Mouse (Mus musculus): ENCODE measurements around the gene Zfp428. TPM values are rescaled to one million over a fixed set of nuclear protein-coding genes. Genes with fewer than 3 reads are reported as not detected.
"Not testable (repeated sequence)": the region's sequence is repeated elsewhere in the genome, so short reads cannot be mapped to it uniquely, and the experiment has no call there.

Gene Zfp428
- total and polyA plus RNA-seq, 3 experiments, result 1.7 to 39.9 (median 4.4) TPM

DNA sequence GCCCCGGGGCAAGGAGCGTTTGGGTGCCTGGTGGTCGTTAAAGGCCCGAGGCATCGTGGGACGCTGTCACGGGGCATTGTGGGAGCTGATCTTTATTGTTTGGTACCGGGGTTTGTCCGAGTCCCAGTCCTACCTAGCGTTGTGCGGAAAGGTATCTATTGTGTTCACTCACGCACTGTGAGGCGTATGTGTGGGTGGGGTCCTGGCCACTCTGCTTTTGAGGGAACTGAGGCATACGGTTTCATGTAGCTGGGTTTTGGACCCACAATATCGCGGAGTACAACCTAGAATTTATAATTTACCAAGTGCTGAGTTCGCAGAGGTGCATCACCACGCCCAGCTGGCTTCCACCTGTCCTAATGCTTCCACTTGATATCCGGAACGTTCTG is 914 bp downstream of the Zfp428 start:
- DNase-seq (ENCODE audit: low spot score) (peak; percentile 23), ATAC-seq (ENCODE audit: extremely low read depth, insufficient number of reproducible peaks, low FRiP score, poor library complexity, severe bottlenecking) (no peak)
- TF ChIP-seq POLR2AphosphoS5 (IDR thresholded peaks at IDR 0.05; ENCODE audit: insufficient replicate concordance, low read depth, low read length) (no peak), GATA1 (IDR thresholded peaks at IDR 0.05; ENCODE audit: borderline replicate concordance, low read length) (no peak), CTCF (IDR thresholded peaks at IDR 0.05; ENCODE audit: low read depth, low read length) (no peak), TAL1 (conservative IDR thresholded peaks at IDR 0.05; ENCODE audit: low read depth, low read length) (no peak), GATA2 (IDR thresholded peaks at IDR 0.05; ENCODE audit: borderline replicate concordance, low read depth, low read length) (no peak)

DNA sequence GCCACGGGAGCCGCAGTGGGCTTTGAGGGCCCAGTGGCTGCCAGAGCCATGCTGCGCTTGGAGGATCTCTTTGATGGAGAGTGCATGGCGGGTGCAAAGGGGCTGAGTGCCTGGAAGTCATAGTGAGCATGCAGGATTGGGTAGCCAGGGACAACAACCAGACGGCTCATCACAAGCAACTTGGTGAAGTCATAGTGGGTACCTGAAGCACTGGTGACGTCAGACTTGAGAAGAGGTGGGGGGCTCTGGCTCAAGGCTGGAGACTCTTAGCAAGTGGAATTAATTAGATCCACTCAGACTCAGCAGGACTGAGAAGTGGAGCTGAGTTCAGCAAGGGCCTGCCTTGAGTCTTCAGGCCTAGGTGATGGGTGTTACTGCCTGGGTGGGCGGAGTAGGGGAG is 5.5 kb downstream of the Zfp428 start, which contains the start of gene AC161166.1:
Gene AC161166.1, minus strand, starts transcription at position 101 of the 400 bp plus-strand sequence.
- Histone ChIP-seq H3K4me1 (ENCODE audit: insufficient read depth, low read depth, low read length) (peaks cover 12% of the 10 kb centered on the region), H3K4me3 (ENCODE audit: low read depth, low read length) (no peak within 1 kb of the TSS), H3K27me3 (ENCODE audit: insufficient read depth, low read length) (no peaks in the 10 kb centered on the region), H3K36me3 (replicated peaks) (peaks cover 47% of the 10 kb centered on the region), H3K9me3 (replicated peaks) (no peaks in the 10 kb centered on the region)
- no peak for ATAC-seq (ENCODE audit: extremely low read depth, insufficient number of reproducible peaks, low FRiP score, poor library complexity, severe bottlenecking)
- TF ChIP-seq GATA1 (IDR thresholded peaks at IDR 0.05; ENCODE audit: borderline replicate concordance, low read length) (no peak), GATA2 (IDR thresholded peaks at IDR 0.05; ENCODE audit: borderline replicate concordance, low read depth, low read length) (no peak), TAL1 (conservative IDR thresholded peaks at IDR 0.05; ENCODE audit: low read depth, low read length) (no peak), CTCF (IDR thresholded peaks at IDR 0.05; ENCODE audit: low read depth, low read length) (no peak)
- DNase-seq (ENCODE audit: low spot score), result no peak

More for the DNA sequence above, 914 bp downstream of the Zfp428 start:
- Histone ChIP-seq H3K4me3 (ENCODE audit: low read depth, low read length) (peak overlapping the region; percentile 93), H3K36me3 (replicated peaks) (peaks cover 30% of the 10 kb centered on the region), H3K4me1 (ENCODE audit: insufficient read depth, low read depth, low read length) (peaks cover 36% of the 10 kb centered on the region), H3K9me3 (replicated peaks) (no peaks in the 10 kb centered on the region), H3K27me3 (ENCODE audit: insufficient read depth, low read length) (peaks cover 6% of the 10 kb centered on the region; the same call in 1 of the 2 replicates)

DNA sequence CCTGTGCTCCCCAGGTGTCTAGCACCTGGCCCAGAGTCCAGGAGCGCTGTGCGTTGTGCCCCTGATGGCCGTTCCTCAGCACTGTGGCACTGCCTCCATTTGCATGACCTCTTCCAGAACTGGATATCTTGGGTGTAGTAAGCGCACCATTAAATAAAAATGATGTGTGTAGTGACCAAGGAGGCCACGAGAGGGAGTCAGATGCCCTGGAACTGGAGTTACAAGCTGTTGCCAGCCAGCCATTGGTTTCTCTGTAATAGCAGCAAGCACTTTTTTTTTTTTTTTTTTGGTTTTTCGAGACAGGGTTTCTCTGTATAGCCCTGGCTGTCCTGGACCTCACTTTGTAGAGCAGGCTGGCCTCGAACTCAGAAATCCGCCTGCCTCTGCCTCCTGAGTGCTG is 9.5 kb downstream of the Zfp428 start:
- H3K4me1 ChIP-seq (ENCODE audit: insufficient read depth, low read depth, low read length); H3K9me3 ChIP-seq (replicated peaks); H3K27me3 ChIP-seq (ENCODE audit: insufficient read depth, low read length); ATAC-seq (ENCODE audit: extremely low read depth, insufficient number of reproducible peaks, low FRiP score, poor library complexity, severe bottlenecking); H3K4me3 ChIP-seq (ENCODE audit: low read depth, low read length): not testable (repeated sequence)
- TF ChIP-seq CTCF (IDR thresholded peaks at IDR 0.05; ENCODE audit: low read depth, low read length), result peak; percentile 7; the same call in 1 of the 2 replicates
- peaks cover 38% of the 10 kb centered on the region for H3K36me3 ChIP-seq (replicated peaks)
- DNase-seq (ENCODE audit: low spot score), result peak; percentile 22

DNA sequence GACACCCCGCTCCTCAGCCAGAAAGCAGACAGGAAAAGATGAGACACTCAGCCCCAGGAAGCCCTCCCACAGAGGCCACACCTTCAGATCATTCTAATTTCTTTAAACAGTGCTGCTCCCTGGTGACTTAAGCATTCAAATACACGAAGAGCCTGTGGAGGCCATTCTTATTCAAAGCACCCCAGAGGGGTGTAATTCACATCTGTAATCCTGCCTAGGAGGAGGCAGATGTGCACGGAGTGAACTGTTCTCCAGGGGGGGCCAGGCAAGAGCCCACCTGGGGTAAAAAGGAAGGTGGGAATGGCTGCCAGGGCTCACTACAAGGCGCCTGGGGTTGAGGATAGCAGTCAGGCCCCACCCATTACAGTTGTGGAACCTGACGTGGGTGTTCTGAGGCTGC is 10.3 kb downstream of the Zfp428 start:
- DNase-seq (ENCODE audit: low spot score) (no peak), ATAC-seq (ENCODE audit: extremely low read depth, insufficient number of reproducible peaks, low FRiP score, poor library complexity, severe bottlenecking) (no peak)
- Histone ChIP-seq H3K36me3 (replicated peaks) (peaks cover 31% of the 10 kb centered on the region), H3K9me3 (replicated peaks) (no peaks in the 10 kb centered on the region), H3K27me3 (ENCODE audit: insufficient read depth, low read length) (peaks cover 8% of the 10 kb centered on the region; the same call in 1 of the 2 replicates), H3K4me3 (ENCODE audit: low read depth, low read length) (no peak overlapping the region), H3K4me1 (ENCODE audit: insufficient read depth, low read depth, low read length) (no peaks in the 10 kb centered on the region; the same call in 1 of the 2 replicates)
- TF ChIP-seq GATA1 (IDR thresholded peaks at IDR 0.05; ENCODE audit: borderline replicate concordance, low read length) (no peak), GATA2 (IDR thresholded peaks at IDR 0.05; ENCODE audit: borderline replicate concordance, low read depth, low read length) (no peak), TAL1 (conservative IDR thresholded peaks at IDR 0.05; ENCODE audit: low read depth, low read length) (no peak), POLR2AphosphoS5 (IDR thresholded peaks at IDR 0.05; ENCODE audit: insufficient replicate concordance, low read depth, low read length) (no peak), CTCF (IDR thresholded peaks at IDR 0.05; ENCODE audit: low read depth, low read length) (no peak)

DNA sequence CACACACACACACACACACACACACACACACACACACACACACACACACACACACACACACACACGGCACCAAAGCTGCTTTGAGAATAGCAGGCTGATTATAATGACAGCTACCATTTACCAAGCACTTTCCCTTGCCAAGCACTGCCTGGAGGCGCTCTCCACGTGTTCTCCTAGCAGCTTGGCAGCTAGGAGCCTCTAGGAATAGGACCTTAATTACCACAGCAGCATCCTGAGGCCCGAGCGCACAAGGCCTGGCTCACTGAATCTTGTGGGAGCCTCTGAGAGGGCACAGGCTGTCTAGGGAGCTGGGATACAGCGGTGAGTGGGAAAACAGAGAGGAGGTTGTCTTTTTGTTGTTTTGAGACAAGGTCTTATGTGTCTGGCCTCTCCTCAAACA is 10.8 kb downstream of the Zfp428 start:
- ATAC-seq (ENCODE audit: extremely low read depth, insufficient number of reproducible peaks, low FRiP score, poor library complexity, severe bottlenecking), result no peak
- no peak for DNase-seq (ENCODE audit: low spot score)
- Histone ChIP-seq H3K27me3 (ENCODE audit: insufficient read depth, low read length) (peaks cover 12% of the 10 kb centered on the region; the same call in 1 of the 2 replicates), H3K4me3 (ENCODE audit: low read depth, low read length) (no peak overlapping the region), H3K4me1 (ENCODE audit: insufficient read depth, low read depth, low read length) (no peaks in the 10 kb centered on the region; the same call in 1 of the 2 replicates), H3K36me3 (replicated peaks) (peaks cover 25% of the 10 kb centered on the region), H3K9me3 (replicated peaks) (no peaks in the 10 kb centered on the region)
- TF ChIP-seq TAL1 (conservative IDR thresholded peaks at IDR 0.05; ENCODE audit: low read depth, low read length) (no peak), GATA2 (IDR thresholded peaks at IDR 0.05; ENCODE audit: borderline replicate concordance, low read depth, low read length) (no peak), GATA1 (IDR thresholded peaks at IDR 0.05; ENCODE audit: borderline replicate concordance, low read length) (no peak)

DNA sequence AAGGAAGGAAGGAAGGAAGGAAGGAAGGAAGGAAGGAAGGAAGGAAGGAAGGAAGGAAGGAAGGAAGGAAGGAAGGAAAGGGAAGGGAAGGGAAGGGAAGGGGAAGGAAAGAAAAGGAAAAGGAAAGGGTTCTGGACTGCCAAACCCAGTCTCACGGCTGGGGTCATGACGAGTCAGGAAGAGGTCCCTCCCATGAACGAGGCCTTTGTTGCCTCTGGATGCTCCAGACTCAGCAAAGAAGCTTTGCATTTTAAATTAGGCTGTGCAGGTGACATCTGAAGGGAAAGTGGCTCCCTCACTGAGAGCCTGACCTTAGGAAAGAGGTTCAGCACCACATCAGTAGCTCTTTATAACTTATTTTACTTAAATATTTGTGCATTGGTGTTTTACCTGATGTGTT is 12.3 kb downstream of the Zfp428 start:
- Histone ChIP-seq H3K27me3 (ENCODE audit: insufficient read depth, low read length) (peaks cover 22% of the 10 kb centered on the region), H3K4me3 (ENCODE audit: low read depth, low read length) (no peak overlapping the region), H3K36me3 (replicated peaks) (peaks cover 16% of the 10 kb centered on the region), H3K4me1 (ENCODE audit: insufficient read depth, low read depth, low read length) (no peaks in the 10 kb centered on the region), H3K9me3 (replicated peaks) (no peaks in the 10 kb centered on the region)
- ATAC-seq (ENCODE audit: extremely low read depth, insufficient number of reproducible peaks, low FRiP score, poor library complexity, severe bottlenecking) (no peak), DNase-seq (ENCODE audit: low spot score) (no peak)
- TF ChIP-seq TAL1 (conservative IDR thresholded peaks at IDR 0.05; ENCODE audit: low read depth, low read length), result no peak
- no peak for TF ChIP-seq POLR2AphosphoS5 (IDR thresholded peaks at IDR 0.05; ENCODE audit: insufficient replicate concordance, low read depth, low read length)
- no peak for TF ChIP-seq GATA1 (IDR thresholded peaks at IDR 0.05; ENCODE audit: borderline replicate concordance, low read length)
- no peak for TF ChIP-seq GATA2 (IDR thresholded peaks at IDR 0.05; ENCODE audit: borderline replicate concordance, low read depth, low read length)
- TF ChIP-seq CTCF (IDR thresholded peaks at IDR 0.05; ENCODE audit: low read depth, low read length), result no peak

DNA sequence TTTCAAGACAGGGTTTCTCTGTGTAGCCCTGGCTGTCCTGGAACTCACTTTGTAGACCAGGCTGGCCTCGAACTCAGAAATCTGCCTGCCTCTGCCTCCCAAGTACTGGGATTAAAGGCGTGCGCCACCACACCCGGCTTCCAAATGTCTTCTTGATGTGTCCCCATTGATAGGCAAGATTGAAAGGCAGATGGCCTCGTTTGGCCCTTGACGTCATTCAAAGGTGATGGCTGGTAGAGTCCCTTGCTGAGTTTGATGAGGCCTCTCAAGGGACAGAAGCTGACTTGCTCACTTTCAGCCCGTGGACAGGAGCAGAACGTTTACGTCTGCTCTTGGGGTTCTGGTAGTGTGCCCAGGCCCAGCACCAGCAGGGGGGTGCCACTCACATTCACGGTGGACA is 13.2 kb downstream of the Zfp428 start:
- H3K27me3 ChIP-seq (ENCODE audit: insufficient read depth, low read length), result peaks cover 22% of the 10 kb centered on the region
- DNase-seq (ENCODE audit: low spot score); H3K4me3 ChIP-seq (ENCODE audit: low read depth, low read length); H3K36me3 ChIP-seq (replicated peaks); H3K9me3 ChIP-seq (replicated peaks); H3K4me1 ChIP-seq (ENCODE audit: insufficient read depth, low read depth, low read length); ATAC-seq (ENCODE audit: extremely low read depth, insufficient number of reproducible peaks, low FRiP score, poor library complexity, severe bottlenecking): not testable (repeated sequence)
